Mouse (Mus musculus) liver, adult 2 months (tissue): ENCODE results near the gene Zdhhc20. TPM values are rescaled to one million over a fixed set of nuclear protein-coding genes. Genes with fewer than 3 reads are reported as not detected.
"Not testable (repeated sequence)": the region's sequence is repeated elsewhere in the genome, so short reads cannot be mapped to it uniquely, and the experiment has no call there.

Source experiments
- DNase-seq: peaks from one replicate; pipeline ENCODE4 v3.0.0-alpha.2; 2011; ENCODE audit warnings: low read depth, low spot score; ENCODE audit errors: extremely low read depth
- H3K27ac ChIP-seq: fragments of 200-500 bp; replicated peaks from 2 replicates; pipeline ENCODE4 v1.5.1; 2012; ENCODE audit warnings: low read depth, mild to moderate bottlenecking, control low read depth, inconsistent platforms, low read length; ENCODE audit not compliant: insufficient read depth
- H3K27me3 ChIP-seq: fragments of 200-500 bp; 2 replicates; pipeline ENCODE4 v1.6.1; 2012; ENCODE audit warnings: mild to moderate bottlenecking, moderate library complexity, low read length, inconsistent platforms; ENCODE audit not compliant: control insufficient read depth, insufficient read depth
- H3K36me3 ChIP-seq: fragments of 200-500 bp; 2 replicates; pipeline ENCODE4 v1.6.1; 2012; ENCODE audit warnings: low read length, inconsistent platforms; ENCODE audit not compliant: control insufficient read depth, insufficient read depth
- H3K4me1 ChIP-seq: fragments of 200-500 bp; 2 replicates; pipeline ENCODE4 v1.6.1; 2011; ENCODE audit warnings: low read length; ENCODE audit not compliant: control insufficient read depth, insufficient read depth
- H3K4me3 ChIP-seq: fragments of 200-500 bp; 2 replicates; pipeline ENCODE4 v1.5.1; 2011; ENCODE audit warnings: low read depth, mild to moderate bottlenecking, control low read depth, low read length, moderate library complexity; ENCODE audit not compliant: insufficient read depth
- H3K79me2 ChIP-seq: fragments of 200-500 bp; 2 replicates; pipeline ENCODE4 v1.6.1; 2012; ENCODE audit warnings: inconsistent platforms, mild to moderate bottlenecking, low read length, moderate library complexity; ENCODE audit not compliant: control insufficient read depth, insufficient read depth
- H3K9ac ChIP-seq: fragments of 200-500 bp; 2 replicates; pipeline ENCODE4 v1.6.1; 2012; ENCODE audit warnings: low read depth, mild to moderate bottlenecking, control low read depth, inconsistent platforms, low read length
- CTCF ChIP-seq: fragments of 200-500 bp; IDR thresholded peaks from 2 replicates; pipeline ENCODE4 v1.5.1; 2011; ENCODE audit warnings: low read depth, low read length, control low read depth
- POLR2A ChIP-seq: fragments of 200-500 bp; IDR thresholded peaks from 2 replicates; pipeline ENCODE4 v1.6.1; 2011; ENCODE audit warnings: low read length, control low read depth; ENCODE audit not compliant: insufficient read depth; ENCODE audit errors: extremely low read depth
- WGBS: fragments of 180-500 bp; shearing (Covaris S2); methylation state at CpG from one replicate; pipeline ENCODE4 v1.1.7; 2018; 5-methylcytosine and 5-hydroxymethylcytosine counted together
- polyA plus RNA-seq: library from polyadenylated mRNA; depleted of rRNA; stranded (reverse); fragments of >200 nt; gene quantifications from 2 replicates; pipeline ENCODE4 v1.2.3, GENCODE M21; 2012
- total RNA-seq: library from RNA; depleted of rRNA; stranded (reverse); fragments of >200 nt; gene quantifications from 2 replicates; pipeline ENCODE4 v1.2.3, GENCODE M21; 2014

Gene Zdhhc20
- total and polyA plus RNA-seq, 2 experiments, result 2.3 to 9.1 TPM

DNA sequence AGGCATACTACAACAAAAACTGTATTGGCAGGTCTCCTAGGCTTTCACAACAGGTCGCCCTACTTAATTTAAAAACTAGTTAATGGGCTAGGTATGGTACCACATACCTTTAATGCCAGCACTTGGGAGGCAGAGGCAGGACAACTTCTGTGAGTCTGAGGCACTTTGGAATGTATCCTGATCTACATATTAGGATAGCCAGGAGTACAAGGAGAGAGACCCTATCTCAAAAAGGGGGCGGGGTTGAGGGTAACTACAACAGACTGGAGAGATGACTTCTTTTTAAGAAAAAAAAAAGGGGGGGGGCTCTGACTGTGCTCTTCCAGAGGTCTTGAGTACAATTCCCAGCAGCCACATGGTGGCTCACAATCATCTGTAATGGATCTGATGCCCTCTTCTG is 41.4 kb downstream of the Zdhhc20 start:
- Histone ChIP-seq H3K27me3 (no peaks in the 10 kb centered on the region), H3K36me3 (peaks cover 11% of the 10 kb centered on the region), H3K27ac (no peak overlapping the region), H3K79me2 (no peaks in the 10 kb centered on the region), H3K4me3 (no peak overlapping the region), H3K4me1 (no peaks in the 10 kb centered on the region), H3K9ac (no peak overlapping the region)
- no peak for DNase-seq
- 94% methylated on average over 2 of the region's 2 CpGs for WGBS
- TF ChIP-seq CTCF (no peak), POLR2A (no peak)

DNA sequence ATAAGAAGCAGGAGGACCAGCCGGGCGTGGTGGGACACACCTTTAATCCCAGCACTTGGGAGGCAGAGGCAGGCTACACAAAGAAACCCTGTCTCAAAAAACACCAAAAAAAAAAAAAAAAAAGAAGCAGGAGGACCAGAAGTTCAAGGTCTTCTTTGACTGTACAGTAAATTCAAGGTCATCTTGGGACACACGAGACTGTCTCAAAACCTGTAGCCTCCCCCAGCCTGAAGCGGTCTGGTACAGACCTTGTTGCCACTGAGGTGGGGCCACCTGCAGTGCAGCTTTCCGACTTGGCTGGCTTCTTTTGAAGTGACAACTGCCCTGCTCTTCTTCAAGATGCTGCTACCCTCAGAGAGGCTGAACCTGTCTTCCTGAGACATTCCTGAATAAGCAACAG is 42.0 kb downstream of the Zdhhc20 start:
- H3K79me2 ChIP-seq, result not testable (repeated sequence)

DNA sequence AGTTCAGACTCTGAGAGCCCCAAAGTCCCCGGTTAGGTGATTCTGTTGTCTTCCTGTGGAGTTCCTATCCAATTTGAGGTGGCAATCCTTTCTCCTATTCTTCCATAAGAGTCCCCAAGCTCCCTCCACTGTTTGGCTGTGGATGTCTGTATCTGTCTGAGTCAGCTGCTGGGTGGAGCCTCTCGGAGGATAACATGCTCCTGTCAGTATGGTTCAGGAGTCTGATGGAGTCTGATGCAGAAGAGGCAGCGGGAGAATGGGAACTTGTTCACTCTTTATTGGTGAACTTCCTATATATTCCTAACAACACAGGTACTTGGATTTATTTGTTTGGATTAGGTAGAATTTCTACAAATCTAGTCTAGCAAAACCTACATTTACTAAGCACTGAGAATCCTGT is 45.5 kb downstream of the Zdhhc20 start:
- Histone ChIP-seq H3K4me3 (no peak overlapping the region), H3K27me3 (no peaks in the 10 kb centered on the region), H3K27ac (no peak overlapping the region), H3K79me2 (no peaks in the 10 kb centered on the region), H3K4me1 (no peaks in the 10 kb centered on the region), H3K9ac (no peak overlapping the region), H3K36me3 (peaks cover 13% of the 10 kb centered on the region)
- no peak for DNase-seq
- TF ChIP-seq CTCF, result no peak
- no peak for TF ChIP-seq POLR2A
- 93% methylated on average over 3 of the region's 3 CpGs for WGBS

More for the DNA sequence above, 42.0 kb downstream of the Zdhhc20 start:
- not testable (repeated sequence) for H3K27ac ChIP-seq, H3K9ac ChIP-seq, H3K4me1 ChIP-seq, DNase-seq, H3K27me3 ChIP-seq, H3K4me3 ChIP-seq
- 94% methylated on average over 5 of the region's 5 CpGs for WGBS
- peaks cover 11% of the 10 kb centered on the region for H3K36me3 ChIP-seq

DNA sequence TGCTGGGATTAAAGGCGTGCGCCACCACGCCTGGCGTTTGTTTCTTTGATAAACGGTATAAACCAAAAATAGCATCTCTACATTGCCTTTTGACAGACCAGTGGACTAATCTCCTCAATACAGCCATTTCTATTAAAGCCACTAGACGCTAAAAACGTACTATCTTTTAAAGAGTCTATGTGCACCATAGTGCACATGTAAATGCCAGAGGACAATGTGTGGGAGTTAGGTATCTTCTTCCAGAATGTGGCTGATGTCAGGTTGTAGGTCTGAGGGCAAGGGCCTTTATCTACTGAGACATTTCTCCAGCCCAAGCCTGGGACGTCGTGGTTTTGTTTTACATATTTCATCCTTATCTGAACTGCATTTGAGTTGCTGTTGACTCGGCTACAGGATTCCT is 54.9 kb downstream of the Zdhhc20 start:
- WGBS, result 88% methylated on average over 10 of the region's 10 CpGs
- Histone ChIP-seq H3K79me2 (no peaks in the 10 kb centered on the region), H3K27ac (no peak overlapping the region), H3K36me3 (peaks cover 26% of the 10 kb centered on the region), H3K4me1 (no peaks in the 10 kb centered on the region), H3K27me3 (no peaks in the 10 kb centered on the region), H3K4me3 (no peak overlapping the region), H3K9ac (no peak overlapping the region)
- DNase-seq, result no peak
- TF ChIP-seq POLR2A, result no peak

DNA sequence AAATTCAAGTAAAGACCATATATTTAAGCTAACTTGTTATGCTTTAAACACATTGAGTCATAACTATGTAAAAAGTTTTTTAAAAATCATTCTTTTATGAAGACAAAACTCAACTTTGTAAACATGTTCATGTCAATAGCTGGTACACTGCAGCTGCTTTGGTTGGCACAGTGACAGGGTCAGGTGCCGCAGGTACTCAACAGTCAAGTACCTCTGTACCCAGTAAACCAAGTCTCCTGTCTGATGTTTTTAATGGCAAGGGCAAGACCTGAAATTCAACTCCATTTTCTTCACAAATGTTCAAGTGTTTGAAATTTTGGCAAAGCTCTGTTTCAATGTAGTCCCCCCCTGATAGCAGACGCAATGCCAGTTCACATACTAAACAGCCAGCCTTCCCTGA is 56.5 kb downstream of the Zdhhc20 start:
- Histone ChIP-seq H3K4me3 (no peak overlapping the region), H3K4me1 (no peaks in the 10 kb centered on the region), H3K79me2 (no peaks in the 10 kb centered on the region), H3K27me3 (no peaks in the 10 kb centered on the region), H3K27ac (no peak overlapping the region), H3K36me3 (peaks cover 20% of the 10 kb centered on the region), H3K9ac (no peak overlapping the region)
- TF ChIP-seq POLR2A (no peak), CTCF (no peak)
- no peak for DNase-seq
- 77% methylated on average over 2 of the region's 2 CpGs for WGBS

DNA sequence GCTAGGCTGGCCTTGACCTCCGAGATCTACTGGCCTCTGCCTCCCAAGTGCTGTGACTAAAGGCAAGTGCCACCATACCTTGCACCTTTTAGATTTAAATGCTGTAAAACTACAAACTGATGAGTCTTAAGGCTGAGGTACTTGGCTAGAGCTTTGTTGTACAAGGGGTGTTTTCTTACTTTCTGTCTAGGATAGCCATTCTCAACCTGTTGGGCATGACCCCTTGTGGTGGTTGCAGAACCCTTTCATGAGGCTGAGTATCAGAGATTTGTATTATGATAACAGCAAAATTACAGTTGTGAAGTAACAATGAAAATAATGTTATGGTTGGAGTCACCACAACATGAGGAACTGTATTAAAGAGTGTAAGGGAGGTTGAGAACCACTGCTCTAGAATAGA is 62.8 kb downstream of the Zdhhc20 start:
- no peak for DNase-seq
- H3K27ac ChIP-seq, result no peak overlapping the region
- TF ChIP-seq POLR2A (no peak), CTCF (no peak)
- peaks cover 5% of the 10 kb centered on the region for H3K4me1 ChIP-seq
- no peak overlapping the region for H3K4me3 ChIP-seq
- H3K27me3 ChIP-seq, result no peaks in the 10 kb centered on the region
- no peaks in the 10 kb centered on the region for H3K36me3 ChIP-seq
- no peak overlapping the region for H3K9ac ChIP-seq
- H3K79me2 ChIP-seq, result no peaks in the 10 kb centered on the region; the same call in 1 of the 2 replicates
- 60% methylated on average over 1 of the region's 1 CpGs for WGBS
